Mouse (Mus musculus) forebrain, embryonic 16.5 days (tissue): ENCODE measurements around the gene Pole3. TPM values are rescaled to one million over a fixed set of nuclear protein-coding genes. Genes with fewer than 3 reads are reported as not detected.

Experiments used
- ATAC-seq: fragments of 200-750 bp; cut with Nextera tagmentation; 2 replicates; pipeline ENCODE4 v1.8.0; 2017; ENCODE audit warnings: mild to moderate bottlenecking, moderate library complexity
- H3K27ac ChIP-seq: fragments of 300-500 bp; sonication (generic); 2 replicates; pipeline ENCODE4 v1.5.1; 2014; ENCODE audit warnings: low read length, control low read depth
- H3K27me3 ChIP-seq: fragments of 300-500 bp; sonication (generic); replicated peaks from 2 replicates; pipeline ENCODE4 v1.6.1; 2014; ENCODE audit warnings: low read length; ENCODE audit not compliant: control insufficient read depth, insufficient read depth
- H3K36me3 ChIP-seq: fragments of 300-500 bp; sonication (generic); 2 replicates; pipeline ENCODE4 v1.6.1; 2014; ENCODE audit not compliant: control insufficient read depth, insufficient read depth
- H3K4me1 ChIP-seq: fragments of 300-500 bp; sonication (generic); replicated peaks from 2 replicates; pipeline ENCODE4 v1.6.1; 2014; ENCODE audit warnings: low read length; ENCODE audit not compliant: control insufficient read depth, insufficient read depth
- H3K4me2 ChIP-seq: fragments of 300-500 bp; sonication (generic); 2 replicates; pipeline ENCODE4 v1.6.1; 2014; ENCODE audit warnings: mild to moderate bottlenecking, low read length, control low read depth
- H3K4me3 ChIP-seq: fragments of 300-500 bp; sonication (generic); replicated peaks from 2 replicates; pipeline ENCODE4 v1.5.1; 2014; ENCODE audit warnings: mild to moderate bottlenecking, low read length, control low read depth
- H3K9ac ChIP-seq: fragments of 300-500 bp; sonication (generic); replicated peaks from 2 replicates; pipeline ENCODE4 v1.6.1; 2014; ENCODE audit warnings: low read depth, low read length, control low read depth
- H3K9me3 ChIP-seq: fragments of 300-500 bp; sonication (generic); 2 replicates; pipeline ENCODE4 v1.6.1; 2016; ENCODE audit warnings: low read length; ENCODE audit not compliant: control insufficient read depth
- WGBS: fragments of 180-500 bp; shearing (Covaris S2); extraction: QIAGEN DNeasy Blood & Tissue Kit; methylation state at CpG from one replicate; pipeline ENCODE4 v1.1.7; 2014; 5-methylcytosine and 5-hydroxymethylcytosine counted together
- polyA plus RNA-seq: library from polyadenylated mRNA; unstranded; fragments of >200 nt; fragmentation: Nextera tagmentation; extraction: Ambion mirVana; gene quantifications from 2 replicates; pipeline ENCODE4 v1.2.1, GENCODE M21; 2015

Pole3 gene
- polyA plus RNA-seq: 81.6 and 92.0 TPM in 2 replicates

DNA sequence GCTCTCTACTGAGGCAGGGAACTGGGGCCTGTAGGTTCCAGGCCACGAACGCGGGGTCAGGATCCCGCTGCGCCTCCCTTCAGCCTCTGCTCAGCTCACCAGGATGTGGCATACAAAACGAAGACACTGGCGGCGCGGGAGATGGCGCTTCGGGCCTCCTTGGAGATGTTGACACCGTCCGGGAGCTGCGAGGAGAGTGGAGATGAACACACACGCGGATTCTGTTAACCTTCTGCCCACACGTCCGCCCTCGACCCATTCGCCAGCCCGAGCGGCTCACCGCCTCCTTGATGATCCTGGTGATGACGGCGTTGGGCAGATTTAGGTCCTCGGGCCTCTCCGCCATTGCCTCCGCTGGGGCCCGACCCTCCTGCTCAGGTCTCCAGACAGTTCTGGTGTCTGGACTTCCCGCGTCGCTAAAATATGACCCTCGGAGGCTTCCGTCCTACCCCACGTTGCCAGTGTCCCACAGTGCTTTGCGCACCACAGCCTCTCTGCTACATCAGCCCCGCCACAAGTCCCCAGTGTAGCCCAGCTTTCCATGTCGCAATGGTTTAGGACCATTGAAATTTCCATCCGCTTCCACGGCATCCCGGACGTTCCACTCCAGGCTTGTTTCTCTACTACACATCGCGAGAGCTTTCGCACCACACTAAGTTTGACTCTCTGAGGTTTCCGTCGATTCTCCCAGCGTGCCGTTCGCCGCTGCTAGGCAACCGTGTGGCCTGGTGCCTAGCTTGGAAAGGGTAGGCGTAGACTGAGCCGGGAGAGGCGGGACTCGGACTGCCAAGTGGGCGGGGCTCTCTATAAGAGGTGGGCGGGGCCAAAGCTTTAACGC, at the start of gene Pole3, which contains the start of gene 4933430I17Rik:
Gene Pole3 (minus strand): TSS at position 418 of the 838 bp plus-strand sequence.
Gene 4933430I17Rik (plus strand): TSS at position 719 of the 838 bp plus-strand sequence.
- no peaks in the 10 kb centered on the region for H3K36me3 ChIP-seq
- under 1% methylated on average over 59 of the region's 59 CpGs for WGBS
- peak within 1 kb of the TSS; percentile 78 for H3K4me3 ChIP-seq
- H3K4me2 ChIP-seq: peak within 1 kb of the TSS; percentile 90
- peak within 1 kb of the TSS; percentile 98 for H3K27ac ChIP-seq
- peak within 1 kb of the TSS; percentile 90 for H3K9ac ChIP-seq
- no peaks in the 10 kb centered on the region for H3K9me3 ChIP-seq
- H3K27me3 ChIP-seq: no peaks in the 10 kb centered on the region
- ATAC-seq: peak; percentile 97
- H3K4me1 ChIP-seq: peaks cover 9% of the 10 kb centered on the region

DNA sequence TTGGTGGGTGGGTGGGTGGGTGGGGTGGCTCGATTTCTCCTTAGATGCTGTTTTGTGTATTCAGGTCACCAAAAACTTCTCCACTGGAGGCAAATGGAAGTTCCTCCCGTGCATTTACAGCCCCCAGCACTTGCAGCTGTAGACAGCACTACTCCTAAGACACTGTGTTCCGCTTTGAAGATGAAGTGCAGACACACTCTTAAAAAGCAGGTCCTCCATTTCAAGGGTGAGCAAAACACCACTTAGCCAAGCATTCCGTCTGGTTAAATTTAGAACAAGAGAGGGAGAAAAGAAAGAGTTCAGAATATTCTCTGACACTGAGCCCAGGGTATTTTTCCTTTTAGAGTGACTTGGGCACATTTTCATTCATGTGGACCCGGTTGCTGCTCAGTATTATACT, 45.2 kb upstream of the Pole3 start:
- WGBS: 76% methylated on average over 5 of the region's 5 CpGs
- H3K36me3 ChIP-seq: no peaks in the 10 kb centered on the region
- H3K9ac ChIP-seq: no peak overlapping the region
- H3K27ac ChIP-seq: no peak overlapping the region
- H3K27me3 ChIP-seq: no peaks in the 10 kb centered on the region
- ATAC-seq: no peak
- no peak overlapping the region for H3K4me3 ChIP-seq
- no peak overlapping the region for H3K4me2 ChIP-seq
- H3K9me3 ChIP-seq: no peaks in the 10 kb centered on the region
- H3K4me1 ChIP-seq: no peaks in the 10 kb centered on the region

DNA sequence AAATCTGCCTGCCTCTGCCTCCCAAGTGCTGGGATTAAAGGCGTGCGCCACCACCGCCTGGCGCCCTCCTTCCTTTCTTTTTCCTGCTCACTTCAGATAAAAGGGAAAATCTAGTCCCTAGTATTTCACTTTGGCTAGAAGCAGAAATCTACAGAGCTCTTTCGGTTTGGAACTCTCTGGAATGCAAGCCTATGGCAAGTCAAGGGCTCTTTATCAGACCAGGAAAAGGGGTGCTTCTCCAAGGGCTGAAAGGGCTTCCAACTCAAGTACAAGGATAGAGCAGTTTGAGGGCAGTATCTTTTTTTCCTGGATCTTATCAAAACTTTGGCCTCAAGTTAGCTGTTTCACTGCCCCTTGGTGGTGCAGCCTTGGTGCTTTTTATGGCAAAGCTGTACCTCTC, 44.7 kb upstream of the Pole3 start:
- ATAC-seq: no peak
- Histone ChIP-seq H3K9me3 (no peaks in the 10 kb centered on the region), H3K27me3 (no peaks in the 10 kb centered on the region), H3K27ac (no peak overlapping the region), H3K4me1 (no peaks in the 10 kb centered on the region), H3K4me2 (no peak overlapping the region), H3K9ac (no peak overlapping the region), H3K36me3 (no peaks in the 10 kb centered on the region), H3K4me3 (no peak overlapping the region)
- 94% methylated on average over 5 of the region's 5 CpGs for WGBS

DNA sequence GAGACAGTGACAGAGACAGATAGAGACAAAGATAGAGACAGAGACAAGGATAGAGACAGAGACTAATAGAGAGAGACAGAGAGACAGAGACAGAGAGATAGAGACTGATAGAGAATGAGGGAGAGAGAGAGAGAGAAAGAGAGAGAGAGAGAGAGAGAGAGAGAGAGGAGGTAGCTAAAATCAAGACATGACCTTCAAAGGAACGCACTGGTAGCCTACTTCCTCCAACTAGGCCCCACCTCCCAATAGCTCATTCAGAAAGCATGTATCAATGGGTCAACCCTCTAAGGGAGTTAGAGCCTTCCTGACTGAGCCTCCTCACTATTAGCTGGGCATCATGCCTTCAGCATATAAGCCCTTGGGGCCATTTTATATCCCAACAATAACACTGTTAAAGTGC, 43.5 kb upstream of the Pole3 start:
- Histone ChIP-seq H3K36me3 (no peaks in the 10 kb centered on the region), H3K27ac (no peak overlapping the region), H3K4me2 (no peak overlapping the region), H3K9ac (no peak overlapping the region), H3K4me1 (no peaks in the 10 kb centered on the region), H3K9me3 (no peaks in the 10 kb centered on the region), H3K4me3 (no peak overlapping the region), H3K27me3 (no peaks in the 10 kb centered on the region)
- ATAC-seq: no peak
- WGBS: 89% methylated on average over 1 of the region's 1 CpGs

DNA sequence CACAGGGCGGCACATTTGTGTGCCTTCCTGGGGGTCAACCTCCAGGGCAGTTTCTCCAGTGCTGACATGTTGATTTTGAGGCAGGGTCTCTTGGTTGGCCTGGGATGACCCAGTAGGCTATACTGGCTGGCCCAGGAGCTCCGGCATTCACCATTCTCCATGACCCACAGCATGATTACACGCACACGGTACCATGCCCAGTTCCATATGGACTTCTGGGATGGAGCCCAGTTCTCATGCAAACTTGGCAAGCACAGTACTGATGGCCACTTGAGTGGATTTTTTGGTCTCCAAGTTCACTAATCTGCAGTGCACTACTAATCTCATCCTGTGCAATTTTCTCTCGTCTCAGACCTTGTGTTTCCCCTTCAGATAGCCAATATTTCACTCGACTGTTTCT, 42.8 kb upstream of the Pole3 start:
- no peak for ATAC-seq
- Histone ChIP-seq H3K9me3 (no peaks in the 10 kb centered on the region), H3K27me3 (no peaks in the 10 kb centered on the region), H3K4me3 (no peak overlapping the region), H3K9ac (no peak overlapping the region), H3K36me3 (no peaks in the 10 kb centered on the region), H3K27ac (no peak overlapping the region), H3K4me2 (no peak overlapping the region), H3K4me1 (no peaks in the 10 kb centered on the region)
- 79% methylated on average over 6 of the region's 6 CpGs for WGBS

DNA sequence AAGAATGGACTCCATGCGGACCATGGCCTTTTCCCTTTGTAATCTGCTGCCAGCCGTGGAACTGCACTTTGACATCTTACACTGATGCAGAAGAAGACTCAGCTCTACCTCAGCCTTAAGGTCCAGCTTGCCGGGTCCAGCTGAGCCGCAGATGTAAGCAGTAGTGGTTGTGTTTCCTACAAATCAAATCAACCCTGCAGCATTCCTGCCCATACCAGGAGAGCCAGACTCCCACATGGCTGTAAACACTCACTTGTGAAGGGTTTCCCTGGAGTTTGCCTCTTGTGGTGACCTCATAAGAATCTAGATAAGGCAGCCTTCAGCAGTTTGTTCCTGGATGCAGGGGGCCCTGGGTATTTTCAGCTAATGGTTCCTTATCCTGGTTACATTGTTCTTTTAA, 41.7 kb upstream of the Pole3 start:
- Histone ChIP-seq H3K9me3 (no peaks in the 10 kb centered on the region), H3K4me1 (0 out of 2 replicates have a peak, but pooled peaks cover under 1% of the 10 kb centered on the region), H3K27me3 (no peaks in the 10 kb centered on the region), H3K27ac (no peak overlapping the region), H3K36me3 (no peaks in the 10 kb centered on the region), H3K9ac (no peak overlapping the region), H3K4me2 (no peak overlapping the region), H3K4me3 (no peak overlapping the region)
- no peak for ATAC-seq
- 90% methylated on average over 4 of the region's 4 CpGs for WGBS

DNA sequence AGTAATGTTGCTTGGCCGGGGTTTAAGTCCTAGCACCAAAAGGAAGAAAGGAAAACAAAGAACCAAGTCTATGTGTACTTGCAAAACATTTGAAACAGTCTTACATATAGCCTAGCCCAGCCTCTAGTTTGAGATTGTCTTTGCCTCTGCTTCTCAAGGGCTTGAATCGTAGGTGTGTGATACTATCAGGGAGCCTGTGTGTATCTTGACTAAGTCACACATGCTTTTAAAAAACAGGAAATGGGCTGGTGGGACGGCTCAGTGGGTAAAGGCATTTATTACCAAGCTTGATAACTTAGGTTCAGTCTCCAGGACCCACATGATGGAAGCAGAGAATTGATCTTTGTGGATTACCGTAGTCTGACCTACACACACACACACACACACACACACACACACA, 37.1 kb upstream of the Pole3 start:
- Histone ChIP-seq H3K9ac (no peak overlapping the region), H3K4me2 (no peak overlapping the region), H3K9me3 (no peaks in the 10 kb centered on the region), H3K4me3 (no peak overlapping the region), H3K4me1 (0 out of 2 replicates have a peak, but pooled peaks cover 3% of the 10 kb centered on the region), H3K36me3 (no peaks in the 10 kb centered on the region), H3K27me3 (no peaks in the 10 kb centered on the region), H3K27ac (no peak overlapping the region)
- 69% methylated on average over 4 of the region's 4 CpGs for WGBS
- ATAC-seq: no peak

DNA sequence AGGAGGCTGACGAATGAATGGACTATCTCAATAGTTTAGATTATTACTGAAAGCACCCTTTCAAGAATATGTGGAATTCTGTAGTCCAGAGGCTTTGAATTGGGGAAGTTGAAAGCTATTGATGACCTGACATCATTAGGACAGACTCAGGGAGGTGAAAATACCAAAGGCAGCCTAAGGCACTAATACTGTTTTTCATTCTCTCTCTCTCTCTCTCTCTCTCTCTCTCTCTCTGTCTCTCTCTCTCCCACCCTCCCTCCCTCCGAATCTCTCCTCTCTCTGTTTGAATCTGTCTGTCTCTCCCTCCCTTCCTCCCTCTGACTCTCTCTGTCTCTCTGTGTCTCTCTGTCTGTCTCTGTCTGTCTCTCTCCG, 36.7 kb upstream of the Pole3 start:
- Histone ChIP-seq H3K9me3 (no peaks in the 10 kb centered on the region), H3K27ac (no peak overlapping the region), H3K4me2 (no peak overlapping the region), H3K27me3 (no peaks in the 10 kb centered on the region), H3K36me3 (no peaks in the 10 kb centered on the region), H3K4me3 (no peak overlapping the region), H3K9ac (0 out of 2 replicates have a peak overlapping the region, but pooled peaks have one; percentile 12), H3K4me1 (0 out of 2 replicates have a peak, but pooled peaks cover 3% of the 10 kb centered on the region)
- ATAC-seq: peak; percentile 14; the same call in 1 of the 2 replicates
- 19% methylated on average over 3 of the region's 3 CpGs for WGBS

DNA sequence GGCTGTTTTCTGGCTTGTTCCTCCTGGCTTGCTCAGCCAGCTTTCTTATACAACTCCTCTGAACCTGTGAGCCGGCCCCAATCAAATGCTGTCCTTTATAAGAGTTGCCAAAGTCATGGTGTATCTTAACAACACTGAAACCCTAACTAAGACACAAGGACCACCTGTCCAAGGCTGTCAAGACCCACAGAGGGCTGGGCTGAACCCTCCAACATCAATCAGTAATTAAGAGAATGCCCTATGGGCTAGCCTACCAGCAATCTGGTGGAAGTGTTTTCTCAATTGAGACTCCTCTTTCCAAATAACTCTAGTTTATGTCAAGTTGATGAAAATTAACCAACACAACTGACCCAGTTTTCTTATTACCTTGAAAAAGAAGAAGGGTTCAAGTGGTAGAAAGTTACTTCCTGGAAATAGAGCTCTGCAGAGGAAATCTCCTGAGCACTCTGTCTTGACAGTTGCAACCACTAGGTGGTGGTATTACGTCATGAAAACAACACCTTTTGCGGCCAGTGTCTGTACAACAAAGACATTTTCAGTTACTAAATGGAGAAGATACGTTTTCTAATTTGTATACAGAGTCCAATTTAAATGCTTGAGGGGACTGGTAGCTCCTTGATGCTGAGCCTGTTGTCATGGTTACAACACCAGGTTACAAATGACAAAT, 36.2 kb upstream of the Pole3 start:
- no peak overlapping the region for H3K27ac ChIP-seq
- H3K4me1 ChIP-seq: 0 out of 2 replicates have a peak, but pooled peaks cover 3% of the 10 kb centered on the region
- no peaks in the 10 kb centered on the region for H3K9me3 ChIP-seq
- peak; percentile 76 for ATAC-seq
- no peak overlapping the region for H3K4me2 ChIP-seq
- 0 out of 2 replicates have a peak overlapping the region, but pooled peaks have one; percentile 12 for H3K9ac ChIP-seq
- 25% methylated on average over 4 of the region's 4 CpGs for WGBS
- H3K27me3 ChIP-seq: no peaks in the 10 kb centered on the region
- no peak overlapping the region for H3K4me3 ChIP-seq
- no peaks in the 10 kb centered on the region for H3K36me3 ChIP-seq
